Mouse (Mus musculus): ENCODE results near the gene Ppp6c. TPM values are rescaled to one million over a fixed set of nuclear protein-coding genes. Genes with fewer than 3 reads are reported as not detected.

Ppp6c gene
- polyA plus RNA-seq (2017; shearing (Covaris generic)), result 117 TPM

DNA sequence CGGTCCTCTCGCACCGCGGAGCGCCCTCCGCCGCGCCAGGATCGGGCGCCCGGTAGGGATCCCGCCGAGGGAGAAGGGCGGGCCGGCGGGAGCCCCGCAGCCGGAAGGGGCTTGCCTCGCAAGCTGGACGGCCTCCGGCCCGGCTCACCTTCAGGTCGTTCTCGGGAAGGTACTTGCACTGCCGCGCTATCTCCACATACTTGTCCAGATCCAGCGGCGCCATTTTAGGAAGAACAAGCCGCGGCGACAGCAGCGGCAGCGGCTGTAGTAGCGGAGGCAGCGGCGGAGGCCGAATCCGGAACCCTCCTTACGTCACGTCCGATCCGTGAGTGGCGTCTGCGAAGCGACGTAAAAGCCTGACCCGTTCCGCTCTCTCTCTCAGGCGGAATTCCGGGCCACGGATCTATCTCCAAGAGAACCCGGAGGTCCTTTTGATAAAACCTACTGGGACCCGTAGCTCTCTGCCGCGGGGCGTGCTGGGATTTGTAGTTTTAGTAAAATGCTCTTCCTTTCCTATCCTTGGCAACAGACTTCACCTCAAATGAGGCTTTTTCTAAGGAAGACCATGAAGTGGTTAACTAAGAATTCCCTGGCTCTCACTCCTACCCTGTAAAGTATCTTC lies at the start of gene Ppp6c:
Ppp6c (minus strand) TSS at position 433 of the 622 bp plus-strand sequence.

DNA sequence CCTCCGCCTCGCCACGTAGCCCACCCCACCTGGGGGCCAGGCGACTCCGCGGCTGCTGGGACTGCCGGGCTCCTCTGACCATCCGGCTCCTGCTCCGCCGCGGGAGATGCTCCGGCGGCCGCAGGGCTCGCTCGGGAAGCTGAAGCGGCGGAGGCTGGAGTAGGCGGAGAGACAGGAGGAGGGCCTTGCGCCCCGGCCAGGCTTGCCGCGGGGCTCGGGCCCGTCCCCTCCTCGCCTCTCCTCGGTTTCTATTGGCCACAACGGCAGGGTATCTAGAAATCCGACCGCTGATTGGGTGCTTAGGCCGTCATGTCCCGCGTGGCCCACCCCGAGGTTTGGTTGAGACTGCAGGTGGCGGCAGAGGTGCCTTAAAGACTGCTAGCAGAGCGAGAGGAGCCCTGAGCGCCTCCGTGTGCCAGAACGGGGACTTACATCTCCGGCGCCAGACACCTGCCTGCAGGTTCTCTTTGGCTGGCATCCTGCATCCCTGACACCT lies 35.6 kb downstream of the Ppp6c start, which contains the start of gene Scai:
Scai (minus strand) TSS at position 174 of the 496 bp plus-strand sequence.

Other genes starting within 250 kb of the Ppp6c start
- gene Wdr38, start 229.0 kb downstream of the Ppp6c start, polyA plus RNA-seq (2017; shearing (Covaris generic)), result 1.2 TPM
- 192 TPM for gene Arpc5l, start 221.1 kb downstream of the Ppp6c start, polyA plus RNA-seq (2017; shearing (Covaris generic))
- gene Rpl35, start 220.8 kb downstream of the Ppp6c start, polyA plus RNA-seq (2017; shearing (Covaris generic)), result 481 TPM
- 38.7 TPM for gene Golga1, start 160.9 kb downstream of the Ppp6c start, polyA plus RNA-seq (2017; shearing (Covaris generic))
- gene Scai, start 35.7 kb downstream of the Ppp6c start, polyA plus RNA-seq (2017; shearing (Covaris generic)), result 16.1 TPM